Mouse (Mus musculus): ENCODE results near the gene Perm1. TPM values are rescaled to one million over a fixed set of nuclear protein-coding genes. Genes with fewer than 3 reads are reported as not detected.

Perm1 gene
- total and polyA plus RNA-seq, 3 experiments = 0.19 to 1.8 TPM; not detected in 1

- Histone ChIP-seq H3K4me3 (ENCODE audit: control insufficient read depth in 1 of 2, insufficient read depth in 1 of 2, low read depth in 2 of 2, low read length in 2 of 2) (no peak overlapping the region), H3K36me3 (ENCODE audit: control insufficient read depth in 1 of 2, insufficient read depth in 2 of 2, low read length in 2 of 2) (peaks cover 0 to 1% of the 10 kb centered on the region in 2 experiments; a peak in 1 of 4 replicates), H3K4me1 (ENCODE audit: control insufficient read depth in 1 of 2, insufficient read depth in 2 of 2, low read length in 2 of 2) (no peaks in the 10 kb centered on the region), H3K27ac (ENCODE audit: control insufficient read depth, low read depth, low read length) (no peak overlapping the region), H3K27me3 (ENCODE audit: control insufficient read depth in 1 of 2, insufficient read depth in 2 of 2, low read length in 2 of 2) (no peaks in the 10 kb centered on the region), H3K79me2 (ENCODE audit: control insufficient read depth, insufficient read depth, low read length, poor library complexity) (no peaks in the 10 kb centered on the region), H3K9ac (ENCODE audit: control insufficient read depth, low read depth, low read length, poor library complexity, severe bottlenecking) (no peak overlapping the region), H3K9me3 (replicated peaks; ENCODE audit: insufficient read depth, low read length) (no peaks in the 10 kb centered on the region)
- DNase-seq (ENCODE audit: low read depth, low spot score) = no peak
- TF ChIP-seq POLR2A (IDR thresholded peaks at IDR 0.05; ENCODE audit: control insufficient read depth in 1 of 2, insufficient read depth in 1 of 2, low read depth in 1 of 2, low read length in 2 of 2, poor library complexity in 1 of 2) (no peak), CHD1 (IDR thresholded peaks at IDR 0.05; ENCODE audit: low read depth, low read length) (no peak), UBTF (IDR thresholded peaks at IDR 0.05; ENCODE audit: borderline replicate concordance, insufficient read depth, low read depth, low read length) (no peak), ZNF384 (IDR thresholded peaks at IDR 0.05; ENCODE audit: low read depth, low read length) (no peak), USF2 (IDR thresholded peaks at IDR 0.05; ENCODE audit: borderline replicate concordance in 1 of 2, insufficient read depth in 1 of 2, low read depth in 1 of 2, low read length in 2 of 2) (no peak), RCOR1 (IDR thresholded peaks at IDR 0.05; ENCODE audit: low read depth, low read length) (no peak), GABPA (IDR thresholded peaks at IDR 0.05; ENCODE audit: low read depth, low read length) (no peak), NELFE (IDR thresholded peaks at IDR 0.05; ENCODE audit: low read depth, low read length) (no peak), E2F4 (IDR thresholded peaks at IDR 0.05; ENCODE audit: borderline replicate concordance, low read depth, low read length) (no peak), MAZ (IDR thresholded peaks at IDR 0.05; ENCODE audit: low read depth, low read length) (no peak), TBP (IDR thresholded peaks at IDR 0.05; ENCODE audit: low read depth, low read length) (no peak), BHLHE40 (IDR thresholded peaks at IDR 0.05; ENCODE audit: borderline replicate concordance, low read depth, low read length) (no peak), MAX (IDR thresholded peaks at IDR 0.05; ENCODE audit: low read length) (no peak), ETS1 (IDR thresholded peaks at IDR 0.05; ENCODE audit: low read depth, low read length) (no peak), HCFC1 (IDR thresholded peaks at IDR 0.05; ENCODE audit: low read depth, low read length) (no peak), ZC3H11A (IDR thresholded peaks at IDR 0.05; ENCODE audit: low read depth, low read length) (no peak)
These were observed 43.8 kb upstream of the Perm1 start for GRCm38 (mm10) chr4:156171828-156172227.

GRCm38 (mm10) chr4:156177630-156178029 lies 38.0 kb upstream of the Perm1 start:
- no peaks in the 10 kb centered on the region for H3K9me3 ChIP-seq (replicated peaks; ENCODE audit: insufficient read depth, low read length)
- DNase-seq (ENCODE audit: low read depth, low spot score) = no peak
- peaks cover 0 to 1% of the 10 kb centered on the region in 2 experiments; a peak in 1 of 4 replicates for H3K36me3 ChIP-seq (ENCODE audit: control insufficient read depth in 1 of 2, insufficient read depth in 2 of 2, low read length in 2 of 2)
- no peaks in the 10 kb centered on the region for H3K4me1 ChIP-seq (ENCODE audit: control insufficient read depth in 1 of 2, insufficient read depth in 2 of 2, low read length in 2 of 2)
- H3K27ac ChIP-seq (ENCODE audit: control insufficient read depth, low read depth, low read length) = no peak overlapping the region
- H3K27me3 ChIP-seq (ENCODE audit: control insufficient read depth in 1 of 2, insufficient read depth in 2 of 2, low read length in 2 of 2) = no peaks in the 10 kb centered on the region
- H3K9ac ChIP-seq (ENCODE audit: control insufficient read depth, low read depth, low read length, poor library complexity, severe bottlenecking) = no peak overlapping the region
- no peak overlapping the region for H3K4me3 ChIP-seq (ENCODE audit: control insufficient read depth in 1 of 2, insufficient read depth in 1 of 2, low read depth in 2 of 2, low read length in 2 of 2)
- no peaks in the 10 kb centered on the region for H3K79me2 ChIP-seq (ENCODE audit: control insufficient read depth, insufficient read depth, low read length, poor library complexity)
- TF ChIP-seq EP300 (IDR thresholded peaks at IDR 0.05; ENCODE audit: low read depth in 1 of 2, low read length in 2 of 2) (no peak), ZC3H11A (IDR thresholded peaks at IDR 0.05; ENCODE audit: low read depth, low read length) (no peak), ETS1 (IDR thresholded peaks at IDR 0.05; ENCODE audit: low read depth, low read length) (no peak), MAX (IDR thresholded peaks at IDR 0.05; ENCODE audit: low read length) (no peak), ZNF384 (IDR thresholded peaks at IDR 0.05; ENCODE audit: low read depth, low read length) (no peak), ZMIZ1 (IDR thresholded peaks at IDR 0.05; ENCODE audit: low read depth, low read length) (no peak), RAD21 (IDR thresholded peaks at IDR 0.05; ENCODE audit: low read depth, low read length) (no peak), NELFE (IDR thresholded peaks at IDR 0.05; ENCODE audit: low read depth, low read length) (no peak), GABPA (IDR thresholded peaks at IDR 0.05; ENCODE audit: low read depth, low read length) (no peak), POLR2AphosphoS2 (IDR thresholded peaks at IDR 0.05; ENCODE audit: low read length) (no peak), TAL1 (IDR thresholded peaks at IDR 0.05; ENCODE audit: low read length) (no peak)

All from MEL (cell line).